Mouse (Mus musculus) lung, postnatal 0 days (tissue): ENCODE data around the gene Nrk. TPM values are rescaled to one million over a fixed set of nuclear protein-coding genes. Genes with fewer than 3 reads are reported as not detected.

Experiments
- ATAC-seq: fragments of 200-750 bp; cut with Nextera tagmentation; 2 replicates; pipeline ENCODE4 v1.8.0; 2017; ENCODE audit warnings: moderate library complexity
- DNase-seq: peaks from one replicate; pipeline ENCODE4 v3.0.0-alpha.2; 2016; ENCODE audit warnings: low spot score
- H3K27ac ChIP-seq: fragments of 300-500 bp; sonication (generic); 2 replicates; pipeline ENCODE4 v1.5.1; 2014; ENCODE audit warnings: antibody characterized with exemption, mild to moderate bottlenecking, low read length, mixed read lengths
- H3K27me3 ChIP-seq: fragments of 300-500 bp; sonication (generic); replicated peaks from 2 replicates; pipeline ENCODE4 v1.6.1; 2014; ENCODE audit warnings: low read length, mixed read lengths; ENCODE audit not compliant: insufficient read depth
- H3K36me3 ChIP-seq: fragments of 300-500 bp; sonication (generic); 2 replicates; pipeline ENCODE4 v1.6.1; 2014; ENCODE audit warnings: low read length, mixed read lengths; ENCODE audit not compliant: insufficient read depth
- H3K4me1 ChIP-seq: fragments of 300-500 bp; sonication (generic); 2 replicates; pipeline ENCODE4 v1.6.1; 2014; ENCODE audit warnings: antibody characterized with exemption, low read depth, low read length, mixed read lengths; ENCODE audit not compliant: insufficient read depth
- H3K4me2 ChIP-seq: fragments of 300-500 bp; sonication (generic); replicated peaks from 2 replicates; pipeline ENCODE4 v1.6.1; 2014; ENCODE audit warnings: low read depth, mild to moderate bottlenecking, low read length, moderate library complexity, mixed read lengths
- H3K4me3 ChIP-seq: fragments of 300-500 bp; sonication (generic); 2 replicates; pipeline ENCODE4 v1.5.1; 2014; ENCODE audit warnings: low read depth, low read length
- H3K9ac ChIP-seq: fragments of 300-500 bp; sonication (generic); replicated peaks from 2 replicates; pipeline ENCODE4 v1.6.1; 2014; ENCODE audit warnings: low read depth, mild to moderate bottlenecking
- H3K9me3 ChIP-seq: fragments of 300-500 bp; sonication (generic); 2 replicates; pipeline ENCODE4 v1.6.1; 2016; ENCODE audit warnings: low read length, mixed read lengths
- CTCF ChIP-seq: IDR thresholded peaks from 2 replicates; pipeline ENCODE4 v1.5.1; 2016; ENCODE audit warnings: antibody characterized with exemption, mild to moderate bottlenecking
- EP300 ChIP-seq: IDR thresholded peaks from 2 replicates; pipeline ENCODE4 v1.6.1; 2016; ENCODE audit warnings: antibody characterized with exemption, mild to moderate bottlenecking, control low read depth
- WGBS: fragments of 180-500 bp; shearing (Covaris S2); extraction: QIAGEN DNeasy Blood & Tissue Kit; methylation state at CpG from one replicate; pipeline ENCODE4 v1.1.7; 2014; 5-methylcytosine and 5-hydroxymethylcytosine counted together
- polyA plus RNA-seq: library from polyadenylated mRNA; unstranded; fragments of >200 nt; fragmentation: Nextera tagmentation; extraction: Ambion mirVana; gene quantifications from 2 replicates; pipeline ENCODE4 v1.2.1, GENCODE M21; 2015

The Nrk gene
- polyA plus RNA-seq, 1 experiment from 2014 or later = 3.9 TPM

DNA sequence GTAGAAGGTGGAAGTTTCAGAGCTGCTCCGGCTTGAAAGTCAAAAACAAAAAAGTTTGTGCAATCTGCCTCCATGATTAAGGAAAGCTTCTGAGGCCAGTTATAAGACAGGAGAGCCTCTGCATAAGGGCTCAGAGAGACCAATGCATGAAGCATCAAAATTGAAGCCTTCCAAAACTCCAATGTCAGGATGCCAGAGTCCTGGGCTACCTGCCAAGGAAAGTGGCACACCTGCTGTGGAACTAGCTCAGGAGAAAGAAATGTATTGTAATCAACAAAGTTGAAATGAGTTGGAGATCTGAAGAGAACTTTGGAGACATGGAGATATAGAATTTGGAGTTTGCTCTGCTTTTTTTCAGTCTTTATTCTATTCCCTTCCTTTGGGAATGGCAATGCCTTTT is 123.4 kb downstream of the Nrk start:
- TF ChIP-seq EP300 (no peak), CTCF (no peak)
- H3K4me2 ChIP-seq = no peak overlapping the region
- no peaks in the 10 kb centered on the region for H3K36me3 ChIP-seq
- no peaks in the 10 kb centered on the region for H3K4me1 ChIP-seq
- H3K4me3 ChIP-seq = no peak overlapping the region
- H3K27ac ChIP-seq = no peak overlapping the region
- ATAC-seq (no peak), DNase-seq (no peak)
- no peaks in the 10 kb centered on the region for H3K27me3 ChIP-seq
- WGBS = 83% methylated on average over 1 of the region's 1 CpGs
- H3K9ac ChIP-seq = no peak overlapping the region
- H3K9me3 ChIP-seq = no peaks in the 10 kb centered on the region

GRCm38 (mm10) chrX:139039314-139039713 is 125.1 kb downstream of the Nrk start:
- Histone ChIP-seq H3K9me3 (no peaks in the 10 kb centered on the region), H3K4me3 (no peak overlapping the region), H3K36me3 (no peaks in the 10 kb centered on the region), H3K4me2 (no peak overlapping the region), H3K27me3 (no peaks in the 10 kb centered on the region), H3K9ac (no peak overlapping the region), H3K4me1 (no peaks in the 10 kb centered on the region), H3K27ac (no peak overlapping the region)
- DNase-seq (peak; percentile 38), ATAC-seq (no peak)
- TF ChIP-seq CTCF (no peak), EP300 (no peak)
- WGBS = 47% methylated on average over 2 of the region's 2 CpGs

DNA sequence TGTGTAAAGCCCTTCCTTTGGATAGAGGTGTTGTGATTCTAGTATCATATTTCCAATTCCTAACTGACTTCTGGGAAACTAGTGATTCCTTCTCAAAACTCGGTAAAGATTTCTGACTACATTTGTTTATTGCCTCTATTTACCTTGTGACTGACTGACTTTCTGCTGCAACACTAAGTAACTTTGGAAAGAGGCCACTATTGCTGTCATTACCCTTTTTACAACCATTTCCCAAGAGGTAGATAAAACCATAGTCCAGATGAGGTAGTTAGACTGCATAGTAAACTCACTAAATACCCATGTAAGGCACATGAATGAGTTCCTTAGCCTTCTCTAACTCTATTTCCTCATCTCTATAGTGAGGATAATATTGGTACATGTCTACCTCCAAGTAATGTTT is 126.9 kb downstream of the Nrk start:
- H3K27me3 ChIP-seq = no peaks in the 10 kb centered on the region
- TF ChIP-seq EP300 = no peak
- TF ChIP-seq CTCF = no peak
- H3K9ac ChIP-seq = no peak overlapping the region
- H3K4me3 ChIP-seq = no peak overlapping the region
- H3K4me1 ChIP-seq = no peaks in the 10 kb centered on the region
- H3K27ac ChIP-seq = no peak overlapping the region
- no peak overlapping the region for H3K4me2 ChIP-seq
- H3K9me3 ChIP-seq = no peaks in the 10 kb centered on the region
- ATAC-seq (no peak), DNase-seq (no peak)
- H3K36me3 ChIP-seq = no peaks in the 10 kb centered on the region
- WGBS = 75% methylated on average over 1 of the region's 1 CpGs

DNA sequence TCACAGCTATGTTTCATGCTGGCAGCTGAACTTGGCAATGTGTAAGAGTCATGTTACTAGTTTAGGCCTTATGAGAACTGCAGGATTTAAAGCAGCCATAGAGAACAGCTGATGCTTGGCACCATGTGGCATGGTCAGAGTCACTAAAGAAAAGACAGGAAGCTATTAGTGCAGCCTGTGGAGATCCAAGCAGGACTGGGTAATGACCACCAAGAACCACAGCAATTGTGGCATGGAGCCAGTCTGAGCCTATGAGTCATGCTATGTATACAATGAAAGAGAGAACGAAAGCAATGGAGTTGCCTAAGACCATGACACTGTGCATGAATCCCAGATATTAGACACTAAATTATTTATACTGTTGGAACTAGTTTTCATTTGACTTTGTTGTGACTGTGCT is 137.7 kb downstream of the Nrk start:
- Histone ChIP-seq H3K27me3 (no peaks in the 10 kb centered on the region), H3K4me3 (no peak overlapping the region), H3K36me3 (no peaks in the 10 kb centered on the region), H3K27ac (no peak overlapping the region), H3K4me1 (no peaks in the 10 kb centered on the region), H3K4me2 (no peak overlapping the region), H3K9me3 (no peaks in the 10 kb centered on the region), H3K9ac (no peak overlapping the region)
- 21% methylated on average over 1 of the region's 1 CpGs for WGBS
- TF ChIP-seq EP300 = no peak
- no peak for TF ChIP-seq CTCF
- ATAC-seq (peak; percentile 88), DNase-seq (peak; percentile 56)

- H3K36me3 ChIP-seq = no peaks in the 10 kb centered on the region
- no peak overlapping the region for H3K4me2 ChIP-seq
- no peaks in the 10 kb centered on the region for H3K4me1 ChIP-seq
- no peaks in the 10 kb centered on the region for H3K27me3 ChIP-seq
- ATAC-seq (no peak), DNase-seq (no peak)
- no peak overlapping the region for H3K4me3 ChIP-seq
- no peaks in the 10 kb centered on the region for H3K9me3 ChIP-seq
- TF ChIP-seq EP300 = no peak
- TF ChIP-seq CTCF = no peak
- no peak overlapping the region for H3K9ac ChIP-seq
- H3K27ac ChIP-seq = no peak overlapping the region
- 33% methylated on average over 1 of the region's 1 CpGs for WGBS
These were observed 138.9 kb downstream of the Nrk start for GRCm38 (mm10) chrX:139053149-139053548.

Other genes starting within 250 kb of the Nrk start
- gene Serpina7, start 170.8 kb downstream of the Nrk start, polyA plus RNA-seq = 0.88 and 1.5 TPM in 2 replicates
- gene 4930513O06Rik, start 171.8 kb downstream of the Nrk start, polyA plus RNA-seq = not detected in 2 replicates